Comparison of ENCODE assay signal across 15 mouse cellular contexts in the genomic region with DNA sequence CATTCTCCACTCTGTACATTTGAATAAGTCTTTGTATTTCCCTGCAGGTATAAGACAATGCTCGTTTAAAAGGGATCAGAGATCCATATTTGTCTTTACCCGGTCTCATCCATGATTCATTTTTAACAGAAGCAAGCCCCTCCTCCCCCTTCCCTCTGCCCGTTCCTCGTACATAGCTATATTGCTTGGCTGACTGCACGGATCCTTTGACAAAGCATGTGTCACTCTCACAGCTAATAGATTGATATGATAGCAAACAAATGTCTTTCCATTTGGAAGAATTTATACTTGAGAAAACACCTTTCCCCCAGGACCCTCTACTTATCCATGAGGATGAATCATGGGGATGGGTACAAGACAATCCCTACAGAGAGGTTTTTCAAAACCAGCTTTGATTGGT.
A peak's percentile ranks its signal among the peaks of the same experiment; 100 is the strongest.
DNase-seq lines count a peak whose midpoint lies in the region; ATAC-seq and TF ChIP-seq lines count a peak whose summit lies in the region.
"Had no signal": no experiment of that assay in that cellular context is flagged by ENCODE, and none has a peak within 500 bp of the region (broad histone marks: within the 10 kb centered on the region; RNA-seq: fewer than 3 reads in every experiment).

No protein-coding gene starts in this region.

- H3K36me3 ChIP-seq in hindbrain, embryonic 16.5 days (ENCODE audit: control insufficient read depth, insufficient read depth, low read length): no peaks in the 10 kb centered on the region
- H3K36me3 ChIP-seq in midbrain, postnatal 0 days (ENCODE audit: insufficient read depth, low read length): no peaks in the 10 kb centered on the region
- H3K36me3 ChIP-seq: limb, embryonic 13.5 days; liver, embryonic 15.5 days; stomach, embryonic 15.5 days had no signal

- WGBS in hindbrain, embryonic 16.5 days: 18% methylated on average over 5 of the region's 5 CpGs
- WGBS in midbrain, postnatal 0 days: 10% methylated on average over 5 of the region's 5 CpGs

- H3K4me1 ChIP-seq in hindbrain, embryonic 16.5 days (ENCODE audit: control insufficient read depth, insufficient read depth, low read depth, low read length): peaks cover 8% of the 10 kb centered on the region
- H3K4me1 ChIP-seq in midbrain, postnatal 0 days (ENCODE audit: insufficient read depth, low read length): peaks cover 5% of the 10 kb centered on the region; the same call in 1 of the 2 replicates
- H3K4me1 ChIP-seq: limb, embryonic 13.5 days; liver, embryonic 15.5 days had no signal

- peak overlapping the region; percentile 50 for H3K27ac ChIP-seq in layer of hippocampus, adult 2 months
- H3K27ac ChIP-seq in hindbrain, embryonic 16.5 days (ENCODE audit: low read depth, low read length): 0 out of 2 replicates have a peak overlapping the region, but pooled peaks have one; percentile 59
- H3K27ac ChIP-seq in midbrain, postnatal 0 days (ENCODE audit: low read depth, low read length): no peak overlapping the region
- H3K27ac ChIP-seq: limb, embryonic 13.5 days; liver, embryonic 15.5 days; stomach, embryonic 15.5 days had no signal

- no peak overlapping the region for H3K9ac ChIP-seq in hindbrain, embryonic 16.5 days (ENCODE audit: low read depth, low read length)
- no peak overlapping the region for H3K9ac ChIP-seq in midbrain, postnatal 0 days (replicated peaks; ENCODE audit: low read length, poor library complexity, severe bottlenecking)
- H3K9ac ChIP-seq: limb, embryonic 13.5 days; liver, embryonic 15.5 days; stomach, embryonic 15.5 days had no signal

- TF ChIP-seq CTCF in layer of hippocampus, adult 2 months (conservative IDR thresholded peaks at IDR 0.05): no peak
- TF ChIP-seq CTCF in midbrain, postnatal 0 days (IDR thresholded peaks at IDR 0.05): no peak

- peak; percentile 1 for DNase-seq in cerebellum, adult 9-10 months
- DNase-seq in cerebellum, adult 11 months: no peak
- DNase-seq in layer of hippocampus, adult 2 months (ENCODE audit: low spot score in 2 of 2): no peak
- DNase-seq in layer of hippocampus, adult 18-20 months (ENCODE audit: low spot score in 2 of 2): no peak
- peak; percentile 30 for DNase-seq in midbrain, postnatal 0 days (ENCODE audit: low spot score)
- DNase-seq in right cerebral cortex, postnatal 36 days (ENCODE audit: low spot score in 2 of 2): no peak
- DNase-seq in adrenal gland, adult 8-10 months: no peak
- DNase-seq: adrenal gland, postnatal 36 days; gastrocnemius, postnatal 14 days; spleen, adult 18-20 months had no signal

- no peak for ATAC-seq in hindbrain, embryonic 16.5 days
- ATAC-seq in midbrain, postnatal 0 days (ENCODE audit: low FRiP score): no peak

- peak overlapping the region; percentile 34 for H3K4me3 ChIP-seq in layer of hippocampus, adult 2 months
- no peak overlapping the region for H3K4me3 ChIP-seq in hindbrain, embryonic 16.5 days (ENCODE audit: low read length)
- H3K4me3 ChIP-seq in midbrain, postnatal 0 days (ENCODE audit: low read depth, low read length): no peak overlapping the region
- H3K4me3 ChIP-seq: limb, embryonic 13.5 days; liver, embryonic 15.5 days; stomach, embryonic 15.5 days had no signal

- H3K4me2 ChIP-seq in hindbrain, embryonic 16.5 days (ENCODE audit: low read length): peak overlapping the region; percentile 23; the same call in 1 of the 2 replicates
- H3K4me2 ChIP-seq in midbrain, postnatal 0 days (ENCODE audit: low read depth, low read length, poor library complexity, severe bottlenecking): peak overlapping the region; percentile 28; the same call in 1 of the 2 replicates
- H3K4me2 ChIP-seq: heart, embryonic 11.5 days; limb, embryonic 13.5 days; liver, embryonic 15.5 days; stomach, embryonic 15.5 days had no signal

- no peaks in the 10 kb centered on the region for H3K27me3 ChIP-seq in hindbrain, embryonic 16.5 days (replicated peaks; ENCODE audit: control insufficient read depth, insufficient read depth, low read length)
- H3K27me3 ChIP-seq in midbrain, postnatal 0 days (ENCODE audit: insufficient read depth, low read length): no peaks in the 10 kb centered on the region
- H3K27me3 ChIP-seq: liver, embryonic 15.5 days; stomach, embryonic 15.5 days had no signal

- 0 out of 2 replicates have a peak, but pooled peaks cover 2% of the 10 kb centered on the region for H3K9me3 ChIP-seq in hindbrain, embryonic 16.5 days (ENCODE audit: control insufficient read depth, low read length)
- H3K9me3 ChIP-seq in midbrain, postnatal 0 days (ENCODE audit: low read length): peaks cover 6% of the 10 kb centered on the region; the same call in 1 of the 2 replicates
- H3K9me3 ChIP-seq: liver, embryonic 15.5 days had no signal

Comparison
In these comparisons a context has a peak if more than half of its experiments do, and no peak if none do; other contexts are left out.
1. DNase-seq: peak in cerebellum, adult 9-10 months (single experiment) and midbrain, postnatal 0 days (single experiment); none in cerebellum, adult 11 months (single experiment), layer of hippocampus, adult 2 months (0 of 2), layer of hippocampus, adult 18-20 months (0 of 2), right cerebral cortex, postnatal 36 days (0 of 2) and adrenal gland, adult 8-10 months (single experiment).